Mouse (Mus musculus): Measurements from ENCODE around the gene Ms4a1.
"Not testable (repeated sequence)": the region's sequence is repeated elsewhere in the genome, so short reads cannot be mapped to it uniquely, and the experiment has no call there.

Gene Ms4a1

GRCm38 (mm10) chr19:11266052-11266845, at the start of gene Ms4a1:
Ms4a1 (minus strand) TSS chr19:11266241.
- DNase-seq (ENCODE audit: low spot score in 2 of 2), result no peak

GRCm38 (mm10) chr19:11314354-11314753, 48.3 kb upstream of the Ms4a1 start, which contains the start of gene Ms4a14:
Ms4a14 (minus strand) TSS chr19:11314454.
- DNase-seq (ENCODE audit: low spot score in 2 of 2), result no peak

GRCm38 (mm10) chr19:11308888-11309287, 42.8 kb upstream of the Ms4a1 start:
- DNase-seq (ENCODE audit: low spot score in 2 of 2), result no peak

- DNase-seq (ENCODE audit: low spot score in 2 of 2), result not testable (repeated sequence)
These were observed 33.5 kb upstream of the Ms4a1 start for GRCm38 (mm10) chr19:11299529-11299928.

- DNase-seq (ENCODE audit: low spot score in 2 of 2), result no peak
These were observed 32.9 kb upstream of the Ms4a1 start for GRCm38 (mm10) chr19:11298939-11299338.

GRCm38 (mm10) chr19:11293616-11294015, 27.6 kb upstream of the Ms4a1 start:
- DNase-seq (ENCODE audit: low spot score in 2 of 2), result not testable (repeated sequence)

GRCm38 (mm10) chr19:11292990-11293389, 26.9 kb upstream of the Ms4a1 start:
- peak in 1 of 2 experiments; percentile 2 for DNase-seq (ENCODE audit: low spot score in 2 of 2)

GRCm38 (mm10) chr19:11283773-11284172, 17.7 kb upstream of the Ms4a1 start, which contains the start of gene Ms4a5:
Ms4a5 (minus strand) TSS chr19:11283873.
- DNase-seq (ENCODE audit: low spot score in 2 of 2), result no peak

GRCm38 (mm10) chr19:11280223-11280622, 14.2 kb upstream of the Ms4a1 start:
- DNase-seq (ENCODE audit: low spot score in 2 of 2), result no peak

GRCm38 (mm10) chr19:11276431-11276830, 10.4 kb upstream of the Ms4a1 start:
- DNase-seq (ENCODE audit: low spot score in 2 of 2), result no peak

GRCm38 (mm10) chr19:11266956-11267355, 915 bp upstream of the Ms4a1 start:
- no peak for DNase-seq (ENCODE audit: low spot score in 2 of 2)

GRCm38 (mm10) chr19:11264602-11265185, 1.3 kb downstream of the Ms4a1 start:
- no peak for DNase-seq (ENCODE audit: low spot score in 2 of 2)

GRCm38 (mm10) chr19:11263549-11263948, 2.5 kb downstream of the Ms4a1 start:
- DNase-seq (ENCODE audit: low spot score in 2 of 2), result no peak

GRCm38 (mm10) chr19:11262932-11263331, 3.1 kb downstream of the Ms4a1 start:
- DNase-seq (ENCODE audit: low spot score in 2 of 2), result not testable (repeated sequence)

GRCm38 (mm10) chr19:11261522-11261921, 4.5 kb downstream of the Ms4a1 start:
- no peak for DNase-seq (ENCODE audit: low spot score in 2 of 2)

GRCm38 (mm10) chr19:11244230-11244629, 21.8 kb downstream of the Ms4a1 start:
- no peak for DNase-seq (ENCODE audit: low spot score in 2 of 2)

- no peak for DNase-seq (ENCODE audit: low spot score in 2 of 2)
These were observed 23.5 kb downstream of the Ms4a1 start for GRCm38 (mm10) chr19:11242560-11242959.

GRCm38 (mm10) chr19:11235820-11236219, 30.2 kb downstream of the Ms4a1 start:
- no peak for DNase-seq (ENCODE audit: low spot score in 2 of 2)

- no peak for DNase-seq (ENCODE audit: low spot score in 2 of 2)
These were observed 30.9 kb downstream of the Ms4a1 start for GRCm38 (mm10) chr19:11234921-11235735.

GRCm38 (mm10) chr19:11234244-11234643, 31.8 kb downstream of the Ms4a1 start:
- DNase-seq (ENCODE audit: low spot score in 2 of 2), result no peak

- no peak for DNase-seq (ENCODE audit: low spot score in 2 of 2)
These were observed 33.7 kb downstream of the Ms4a1 start, which contains the start of gene Ms4a12 for GRCm38 (mm10) chr19:11232348-11232747. Ms4a12 (minus strand) TSS chr19:11232448.

All from frontal cortex, postnatal 36 days (tissue).